Mouse (Mus musculus) activated CD4-positive, CD25-positive, alpha-beta regulatory T cell, adult 4 months (primary cell): Measurements from ENCODE around the gene Atxn2. TPM values are rescaled to one million over a fixed set of nuclear protein-coding genes. Genes with fewer than 3 reads are reported as not detected.
"Not testable (repeated sequence)": the region's sequence is repeated elsewhere in the genome, so short reads cannot be mapped to it uniquely, and the experiment has no call there.

ENCODE experiments used
- ATAC-seq: one replicate; pipeline ENCODE4 v1.8.0; 2017
- polyA plus RNA-seq, 2 experiments: library from polyadenylated mRNA; unstranded; fragments of 100-300 nt; shearing (Covaris generic); gene quantifications; one replicate each; pipeline ENCODE4 v1.2.1; 2017

The Atxn2 gene
- polyA plus RNA-seq, 2 experiments from 2014 or later: 22.6 to 27.5 TPM

GRCm38 (mm10) chr5:121711928-121712231 is 743 bp downstream of the Atxn2 start:
- ATAC-seq: peak; percentile 33

DNA sequence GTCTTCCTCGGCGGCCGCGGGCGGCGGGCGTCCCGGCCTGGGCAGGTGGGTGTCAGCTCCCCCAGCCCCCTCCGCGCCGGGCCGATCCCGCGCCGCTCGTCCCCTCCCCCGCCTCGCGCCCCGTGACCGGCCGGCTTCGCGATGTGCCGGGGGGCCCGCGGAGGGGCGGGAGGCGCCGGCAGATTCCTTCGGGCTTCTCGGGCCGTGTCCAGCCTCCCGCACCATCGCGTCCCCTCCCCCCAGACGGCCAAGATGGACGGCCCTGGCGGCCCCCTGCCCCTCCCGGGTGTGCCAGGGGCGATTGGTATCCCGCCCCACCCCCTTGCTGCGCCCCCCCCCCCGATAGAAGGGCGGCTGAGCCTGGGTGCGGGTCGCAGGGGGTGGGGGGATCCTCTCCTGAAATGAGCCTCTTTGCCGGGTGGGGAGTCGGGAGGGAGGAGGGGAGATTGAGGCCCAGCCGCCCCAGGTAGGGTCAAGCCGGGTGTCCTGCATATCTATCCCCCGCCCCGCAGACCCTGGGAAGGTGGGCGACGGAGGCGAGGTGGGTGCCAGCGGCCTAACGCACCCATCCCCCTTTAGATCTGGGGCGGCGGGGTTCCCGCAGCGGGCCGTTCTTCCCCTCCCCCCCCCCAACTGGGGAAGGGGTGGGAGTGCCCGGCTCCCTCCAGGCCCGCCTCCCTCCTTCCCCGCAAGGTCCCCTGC is 1.2 kb downstream of the Atxn2 start:
- no peak for ATAC-seq

- ATAC-seq: no peak
Observed at GRCm38 (mm10) chr5:121712934-121713538, 1.9 kb downstream of the Atxn2 start.

- ATAC-seq: no peak
Observed at GRCm38 (mm10) chr5:121714331-121714730, 3.2 kb downstream of the Atxn2 start.

GRCm38 (mm10) chr5:121714928-121715327 is 3.8 kb downstream of the Atxn2 start:
- ATAC-seq: no peak

DNA sequence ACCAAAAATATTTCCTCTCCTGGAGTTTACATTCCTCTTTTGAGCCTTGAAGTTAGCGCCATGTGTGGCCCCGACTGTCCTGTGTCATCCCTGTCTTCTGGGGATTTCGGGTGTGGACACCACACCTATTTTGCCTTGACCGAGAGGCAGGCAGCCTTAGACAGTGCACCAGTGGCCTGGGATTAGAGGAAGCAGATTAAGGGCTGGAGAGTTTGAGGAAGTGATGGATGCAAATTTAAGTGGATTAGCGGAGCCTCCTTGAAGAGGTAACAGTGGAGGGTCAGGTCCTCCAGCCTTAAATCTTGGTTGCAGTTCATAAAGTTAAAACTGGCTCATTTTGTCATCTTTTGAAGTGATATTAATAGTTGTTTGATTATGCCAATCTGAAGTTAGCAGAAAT is 7.3 kb downstream of the Atxn2 start:
- ATAC-seq: no peak

DNA sequence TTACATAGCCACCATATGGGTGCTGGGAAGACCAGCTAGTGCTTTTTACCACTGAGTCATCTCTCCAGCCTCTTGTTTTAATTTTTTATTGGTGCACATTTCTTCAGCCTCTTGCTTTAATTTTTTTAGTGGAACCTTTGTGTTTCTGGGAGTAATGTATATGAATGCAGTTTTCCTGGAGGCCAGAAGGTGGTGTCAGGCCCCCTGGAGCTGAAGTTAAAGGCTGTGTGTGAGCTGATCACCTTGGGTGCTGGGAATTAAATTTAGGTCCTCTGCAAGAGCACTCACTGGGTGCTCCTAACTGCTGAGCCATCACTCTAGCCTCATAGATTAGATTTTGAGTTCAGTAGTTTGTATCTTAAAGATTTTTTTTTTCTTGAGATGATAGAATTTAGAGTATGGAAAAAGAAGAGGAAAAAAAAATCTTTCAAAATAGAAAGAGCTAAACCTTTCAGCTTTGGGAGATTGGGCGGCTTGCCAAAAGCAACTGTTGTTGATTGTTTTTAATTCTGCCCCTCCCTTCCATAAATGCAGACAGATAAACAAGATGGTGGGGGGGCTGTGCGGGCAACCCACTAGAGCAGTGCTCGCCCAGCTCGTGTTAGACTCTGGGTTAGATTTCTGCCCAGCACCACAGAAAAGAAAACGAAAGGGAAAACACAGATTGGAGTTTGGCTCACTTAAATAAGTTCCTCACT is 9.9 kb downstream of the Atxn2 start:
- ATAC-seq: no peak

GRCm38 (mm10) chr5:121721841-121722240 is 10.7 kb downstream of the Atxn2 start:
- no peak for ATAC-seq

GRCm38 (mm10) chr5:121724678-121725077 is 13.5 kb downstream of the Atxn2 start:
- no peak for ATAC-seq

DNA sequence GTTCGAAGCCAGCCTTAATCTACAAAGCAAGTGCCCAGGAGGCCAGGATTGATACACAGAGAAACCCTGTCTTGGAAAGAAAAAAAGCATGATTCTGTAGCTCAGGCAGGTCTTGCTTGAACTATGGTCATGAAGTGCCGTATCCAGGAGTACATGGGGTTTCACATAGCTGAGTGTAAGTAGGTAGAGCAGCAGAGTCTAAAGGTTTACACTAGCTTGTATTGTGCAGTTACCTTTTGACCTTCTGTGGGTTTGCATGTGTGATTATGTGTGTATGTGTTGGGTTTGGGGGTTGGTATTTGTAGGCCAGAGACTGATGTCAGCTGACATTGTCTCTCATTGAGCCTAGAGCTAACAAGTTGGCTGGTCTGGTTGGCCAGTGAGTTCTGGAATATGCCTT is 18.9 kb downstream of the Atxn2 start:
- ATAC-seq: no peak

DNA sequence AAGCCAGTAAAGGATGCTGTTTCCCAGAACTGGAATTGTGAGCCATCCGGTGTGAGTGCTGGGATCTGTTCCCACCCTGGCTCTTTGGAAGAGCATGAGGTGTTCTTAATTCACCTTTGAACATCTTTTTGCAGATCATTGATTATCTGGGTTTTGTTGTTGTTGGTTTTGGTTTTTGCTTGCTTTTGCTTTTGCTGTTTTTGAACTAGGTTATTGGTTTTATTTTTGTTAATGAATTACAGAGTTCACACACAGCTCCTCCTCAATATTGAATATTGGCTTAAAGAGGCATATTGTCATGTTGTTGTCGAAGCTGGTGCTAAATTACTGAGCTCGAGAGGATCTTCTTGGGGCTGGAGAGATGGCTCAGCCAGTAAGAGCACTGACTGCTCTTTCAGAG is 25.5 kb downstream of the Atxn2 start:
- ATAC-seq: no peak

DNA sequence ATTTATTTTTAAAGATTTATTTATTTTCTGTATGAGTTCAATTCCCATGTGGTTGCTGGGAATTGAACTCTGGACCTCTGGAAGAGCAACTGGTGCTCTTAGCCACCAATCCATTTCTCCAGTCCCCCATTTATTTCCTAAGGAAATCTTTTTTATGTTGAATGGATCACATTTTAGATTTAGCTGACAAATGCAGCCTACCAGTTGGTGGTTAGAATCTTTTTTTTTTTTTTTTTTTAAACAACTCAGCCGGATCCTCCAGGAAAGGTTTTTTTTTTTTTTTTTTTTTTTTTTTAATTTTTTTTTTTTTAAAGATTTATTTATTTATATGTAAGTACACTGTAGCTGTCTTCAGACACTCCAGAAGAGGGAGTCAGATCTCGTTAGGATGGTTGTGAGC is 27.0 kb downstream of the Atxn2 start:
- not testable (repeated sequence) for ATAC-seq

DNA sequence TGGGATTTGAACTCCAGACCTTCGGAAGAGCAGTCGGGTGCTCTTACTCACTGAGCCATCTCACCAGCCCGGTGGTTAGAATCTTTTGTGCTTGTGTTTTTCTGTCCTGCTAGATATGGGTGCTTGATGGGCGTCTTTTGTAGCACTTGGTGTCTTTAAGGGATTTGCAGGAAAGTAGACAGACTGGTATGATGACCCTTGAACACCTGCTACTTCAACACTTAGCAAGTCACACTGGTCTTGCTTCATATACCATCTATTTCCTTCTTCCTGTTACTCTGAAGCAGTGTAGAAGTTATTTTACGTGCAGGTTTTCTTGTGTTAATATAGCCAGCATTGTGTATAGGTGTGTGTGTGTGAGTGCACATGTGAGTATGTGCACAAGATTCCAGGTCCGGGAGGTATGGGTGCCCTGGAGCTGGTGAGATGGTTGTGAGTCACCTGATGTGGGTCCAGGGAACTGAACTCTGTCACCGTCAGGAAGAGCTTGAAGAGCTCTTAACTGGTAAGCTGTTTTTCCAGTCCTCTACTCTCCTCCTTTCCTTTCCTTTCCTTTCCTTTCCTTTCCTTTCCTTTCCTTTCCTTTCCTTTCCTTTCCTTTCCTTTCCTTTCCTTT is 27.5 kb downstream of the Atxn2 start:
- ATAC-seq: no peak

DNA sequence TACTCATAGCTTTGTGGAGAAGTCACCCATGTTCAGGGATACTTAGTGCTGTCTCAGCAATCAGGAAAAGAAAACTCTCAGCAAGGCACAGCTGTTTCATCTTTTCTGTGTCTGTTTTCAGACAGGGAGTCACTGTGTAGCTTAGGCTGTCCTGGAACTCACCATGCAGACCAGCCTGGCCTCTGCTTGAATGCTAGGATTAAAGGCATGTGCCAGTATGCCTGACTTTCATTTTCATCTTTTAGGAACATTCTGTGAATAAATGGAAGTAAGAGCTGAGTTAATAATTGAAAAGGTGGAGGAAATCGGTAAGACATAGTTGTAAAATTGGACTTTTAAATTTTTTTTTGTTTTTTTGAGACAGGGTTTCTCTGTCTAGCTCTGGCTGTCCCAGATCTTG is 29.4 kb downstream of the Atxn2 start:
- ATAC-seq: no peak

- no peak for ATAC-seq
Observed at GRCm38 (mm10) chr5:121742915-121743314, 31.8 kb downstream of the Atxn2 start.

GRCm38 (mm10) chr5:121747884-121748594 is 36.9 kb downstream of the Atxn2 start:
- ATAC-seq: not testable (repeated sequence)

GRCm38 (mm10) chr5:121749633-121750032 is 38.5 kb downstream of the Atxn2 start:
- ATAC-seq: no peak

- ATAC-seq: no peak
Observed at GRCm38 (mm10) chr5:121757900-121758299, 46.8 kb downstream of the Atxn2 start.

- no peak for ATAC-seq
Observed at GRCm38 (mm10) chr5:121758341-121758740, 47.2 kb downstream of the Atxn2 start.

- ATAC-seq: no peak
Observed at GRCm38 (mm10) chr5:121759921-121760320, 48.8 kb downstream of the Atxn2 start.

DNA sequence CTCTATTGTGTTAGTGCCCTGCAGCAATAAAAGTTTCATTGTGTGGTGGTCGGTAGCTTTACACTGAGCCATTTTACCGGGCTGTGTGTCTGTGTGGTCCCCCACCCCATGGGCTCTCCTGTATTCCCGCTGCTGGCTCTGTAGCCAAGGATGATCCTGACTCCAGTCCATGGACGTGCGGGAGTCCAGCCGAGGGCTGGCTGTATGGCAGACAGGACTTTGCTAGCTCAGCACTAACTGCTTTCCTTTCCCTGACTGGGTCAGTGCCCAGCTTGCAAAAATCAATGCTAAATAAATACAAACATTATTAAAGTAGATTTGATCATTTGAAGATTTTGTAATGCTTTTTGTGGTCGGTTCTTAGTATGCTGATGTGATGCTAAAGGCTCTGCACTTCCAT is 50.3 kb downstream of the Atxn2 start:
- ATAC-seq: no peak

DNA sequence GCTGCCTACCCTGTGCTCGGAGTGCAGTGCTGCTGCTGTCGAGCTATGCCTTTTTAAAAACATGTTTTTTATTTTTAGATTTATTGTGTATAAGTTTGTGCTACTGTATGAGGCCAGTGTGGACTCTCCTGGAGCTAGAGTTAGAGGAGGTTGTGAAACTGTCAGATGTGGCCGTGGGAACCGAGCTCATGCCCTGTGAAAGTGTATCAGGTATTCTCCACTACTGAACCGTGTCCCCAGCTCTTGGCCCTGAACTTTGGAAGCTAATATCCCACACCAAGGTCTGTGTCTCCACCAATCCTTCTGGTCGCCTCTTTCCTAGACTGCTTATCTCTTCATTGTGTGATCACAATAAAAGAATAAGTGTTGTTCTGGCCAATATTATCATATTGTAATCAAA is 51.8 kb downstream of the Atxn2 start:
- no peak for ATAC-seq

DNA sequence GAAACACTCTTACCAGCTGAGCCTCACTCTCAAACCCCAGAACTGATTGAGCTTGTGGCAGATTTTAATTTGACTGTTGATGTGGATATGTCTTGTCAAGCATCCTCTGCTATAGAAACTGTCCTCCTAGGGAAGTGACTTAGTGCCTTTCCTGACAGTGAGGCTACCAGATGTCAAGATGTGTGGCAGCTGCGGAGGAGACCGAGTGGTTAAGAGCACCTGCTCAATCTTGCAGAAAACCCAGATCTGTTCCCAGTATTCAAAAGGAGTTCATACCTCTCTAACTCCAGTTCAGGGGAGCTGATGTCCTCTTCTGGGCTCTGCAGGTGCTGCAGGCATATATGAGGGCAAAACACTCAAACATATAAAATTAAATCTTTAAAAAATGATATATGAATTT is 53.9 kb downstream of the Atxn2 start:
- no peak for ATAC-seq
